ENCODE assay signal across 1 mouse cellular context in genomic region chr7:28817524-28817923, GRCm38 (mm10).
TF ChIP-seq lines count a peak whose summit lies in the region.

No protein-coding gene starts in this region.

TF ChIP-seq in myocyte, 11 proteins besides CTCF, POLR2A, EP300 and RAD21:
- TF ChIP-seq POLR2AphosphoS2 (IDR thresholded peaks at IDR 0.05; ENCODE audit: insufficient read length, low read depth), result peak; percentile 16
- TF ChIP-seq USF1 (IDR thresholded peaks at IDR 0.05; ENCODE audit: low read depth), result no peak
